Mouse (Mus musculus): Measurements from ENCODE around the gene Tbc1d10c.

Gene Tbc1d10c

GRCm38 (mm10) chr19:4144550-4145498 lies 46.3 kb downstream of the Tbc1d10c start:
- in situ Hi-C loops (cut with MboI, MseI) = loop anchor here (5.0 kb wide), 1 partner anchor 48 kb away; the partner anchor contains the start of genes Cdk2ap2 and Pitpnm1

- in situ Hi-C loops (cut with MboI, MseI) = loop anchor here (5.0 kb wide), 1 partner anchor 47 kb away; the partner anchor contains the start of genes Cdk2ap2 and Pitpnm1
Observed at GRCm38 (mm10) chr19:4143759-4144268, 47.3 kb downstream of the Tbc1d10c start, which contains the start of gene Cabp4. TSS of gene Cabp4 (minus strand) at chr19:4144033.

GRCm38 (mm10) chr19:4142416-4143173 lies 48.5 kb downstream of the Tbc1d10c start:
- in situ Hi-C loops (cut with MboI, MseI) = loop anchor here (5.0 kb wide), 1 partner anchor 45 kb away; the partner anchor contains the start of genes Cdk2ap2 and Pitpnm1

GRCm38 (mm10) chr19:4140147-4140546 lies 50.9 kb downstream of the Tbc1d10c start:
- in situ Hi-C loops (cut with MboI, MseI) = loop anchor here (5.0 kb wide), 1 partner anchor 43 kb away; the partner anchor contains the start of genes Cdk2ap2 and Pitpnm1

- in situ Hi-C loops (cut with MboI, MseI) = loop anchor here (5.0 kb wide), 1 partner anchor 82 kb away; the partner anchor contains the start of gene Gstp3
Observed at GRCm38 (mm10) chr19:4139446-4139845, 51.6 kb downstream of the Tbc1d10c start, which contains the start of gene Gpr152. TSS of gene Gpr152 (plus strand) at chr19:4139787.

GRCm38 (mm10) chr19:4137913-4138312 lies 53.2 kb downstream of the Tbc1d10c start:
- in situ Hi-C loops (cut with MboI, MseI) = loop anchor here (5.0 kb wide), 1 partner anchor 81 kb away; the partner anchor contains the start of gene Gstp3

GRCm38 (mm10) chr19:4136463-4136862 lies 54.6 kb downstream of the Tbc1d10c start:
- in situ Hi-C loops (cut with MboI, MseI) = loop anchor here (5.0 kb wide), 1 partner anchor 79 kb away; the partner anchor contains the start of gene Gstp3

- in situ Hi-C loops (cut with MboI, MseI) = loop anchor here (5.0 kb wide), 1 partner anchor 79 kb away; the partner anchor contains the start of gene Gstp3
Observed at GRCm38 (mm10) chr19:4135963-4136345, 55.1 kb downstream of the Tbc1d10c start.

GRCm38 (mm10) chr19:4135229-4135962 lies 55.7 kb downstream of the Tbc1d10c start:
- in situ Hi-C loops (cut with MboI, MseI) = loop anchor here (5.0 kb wide), 1 partner anchor 78 kb away; the partner anchor contains the start of gene Gstp3

GRCm38 (mm10) chr19:4134354-4134753 lies 56.7 kb downstream of the Tbc1d10c start:
- in situ Hi-C loops (cut with MboI, MseI) = no loop called here

Data from T-helper 2 cell (primary cell).